Mouse (Mus musculus): ENCODE data around the gene Ube2v1.

DNA sequence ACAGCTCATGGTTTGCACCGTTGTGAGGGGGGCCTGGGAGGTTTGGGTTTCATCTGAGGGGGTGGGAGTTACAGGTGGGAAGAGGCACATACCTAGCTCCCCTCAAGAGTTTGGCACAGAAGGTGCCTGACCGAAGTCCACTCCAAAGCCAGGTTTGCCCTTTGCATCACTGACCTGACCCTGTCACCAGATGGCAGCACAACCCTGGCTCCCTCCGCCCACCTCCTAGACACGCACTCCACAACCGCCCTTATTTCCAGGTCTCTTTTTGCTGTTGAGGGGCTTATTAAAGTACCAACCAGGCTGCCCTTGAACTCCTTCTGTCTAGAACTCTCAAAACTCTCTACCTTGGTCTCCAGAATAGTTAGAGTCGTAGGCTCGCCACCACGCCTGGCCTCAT is 9.4 kb upstream of the Ube2v1 start:
- TF ChIP-seq EP300 (IDR thresholded peaks at IDR 0.05; ENCODE audit: low read depth in 1 of 2, low read length in 2 of 2) (no peak), POLR2AphosphoS2 (IDR thresholded peaks at IDR 0.05; ENCODE audit: low read length) (no peak), USF1 (IDR thresholded peaks at IDR 0.05; ENCODE audit: low read depth, low read length) (no peak), POLR2A (IDR thresholded peaks at IDR 0.05; ENCODE audit: control insufficient read depth in 1 of 2, insufficient read depth in 1 of 2, low read depth in 1 of 2, low read length in 2 of 2, poor library complexity in 1 of 2) (no peak), E2F4 (IDR thresholded peaks at IDR 0.05; ENCODE audit: borderline replicate concordance, low read depth, low read length) (no peak), CTCF (IDR thresholded peaks at IDR 0.05 in 2 of 3, conservative IDR thresholded peaks at IDR 0.05 in 1 of 3; ENCODE audit: control insufficient read depth in 1 of 3, insufficient read depth in 1 of 3, low read depth in 2 of 3, low read length in 3 of 3, poor library complexity in 1 of 3, severe bottlenecking in 1 of 3) (peak; percentile 34 to 77 (median 61); a peak in 5 of 6 replicates), TAL1 (IDR thresholded peaks at IDR 0.05; ENCODE audit: low read length) (no peak), GABPA (IDR thresholded peaks at IDR 0.05; ENCODE audit: low read depth, low read length) (no peak), TCF12 (IDR thresholded peaks at IDR 0.05; ENCODE audit: low read depth, low read length) (no peak), GATA1 (IDR thresholded peaks at IDR 0.05; ENCODE audit: low read depth, low read length) (no peak)
